Mouse (Mus musculus): ENCODE data around the gene Etv6.
"Not testable (repeated sequence)": the region's sequence is repeated elsewhere in the genome, so short reads cannot be mapped to it uniquely, and the experiment has no call there.

Etv6 gene

DNA sequence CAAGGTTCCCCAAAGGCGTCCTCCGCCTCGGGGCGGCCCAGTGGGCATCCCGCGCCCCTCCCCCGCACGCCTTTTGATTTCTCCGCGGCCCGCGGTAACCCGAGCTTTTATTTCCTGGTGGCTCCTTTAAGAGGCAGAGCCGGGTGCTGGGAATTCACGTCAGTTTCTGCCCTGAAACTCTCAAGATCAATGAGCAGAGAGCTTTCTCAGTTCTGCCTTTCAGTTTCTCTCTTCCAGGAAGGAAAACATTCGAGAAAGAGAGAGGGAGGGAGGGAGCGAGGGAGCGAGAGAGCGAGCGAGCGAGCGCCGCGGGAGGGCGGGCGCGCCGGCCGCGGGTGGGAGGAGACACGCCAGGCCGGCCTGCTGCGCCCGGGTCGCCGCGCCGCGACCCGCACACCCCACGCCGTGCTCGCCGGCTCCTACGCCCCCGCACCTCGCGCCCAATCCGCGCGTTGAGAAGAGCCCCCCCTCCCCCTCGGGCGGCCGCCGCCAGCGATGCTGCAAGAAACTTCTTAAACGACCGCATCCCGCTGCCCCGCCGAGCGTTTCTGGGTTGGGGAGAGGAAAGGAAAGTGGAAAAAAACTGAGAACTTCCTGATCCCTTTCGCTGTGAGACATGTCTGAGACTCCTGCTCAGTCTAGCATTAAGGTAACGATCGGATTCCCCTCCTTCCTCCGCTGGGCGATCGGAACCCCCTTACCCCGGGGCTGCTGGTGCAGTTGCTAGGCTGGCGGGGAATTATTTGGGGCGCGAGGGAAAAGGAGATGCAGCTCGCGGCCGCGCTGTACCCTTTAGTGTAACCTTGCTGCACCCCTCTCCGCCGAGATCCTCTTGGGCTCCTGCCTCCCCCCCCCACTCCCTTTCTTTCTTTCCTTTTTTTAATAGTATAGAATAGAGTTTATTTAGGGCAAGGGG lies at the start of gene Etv6:
Gene Etv6 (plus strand): TSS at position 211 of the 916 bp plus-strand sequence.
- DNase-seq, result peak; percentile 81

DNA sequence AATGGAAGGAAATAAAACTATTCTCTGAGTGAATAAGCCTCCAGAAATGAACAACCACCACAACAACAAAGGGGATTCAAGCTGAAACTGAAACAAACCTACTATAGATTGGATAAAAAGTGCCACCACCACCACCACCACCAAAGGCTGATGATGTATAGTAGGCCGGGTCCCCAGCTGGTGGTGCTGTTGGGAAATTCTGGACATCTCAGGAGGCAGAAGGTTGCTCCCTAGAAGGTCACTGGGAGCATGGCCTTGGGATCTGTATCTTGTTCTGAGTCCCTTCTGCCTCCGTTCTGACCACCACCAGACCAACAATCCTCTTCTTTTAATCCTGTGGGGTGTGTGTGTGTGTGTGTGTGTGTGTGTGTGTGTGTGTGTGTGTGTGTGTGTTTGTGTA lies 49.3 kb upstream of the Etv6 start:
- no peak for DNase-seq

DNA sequence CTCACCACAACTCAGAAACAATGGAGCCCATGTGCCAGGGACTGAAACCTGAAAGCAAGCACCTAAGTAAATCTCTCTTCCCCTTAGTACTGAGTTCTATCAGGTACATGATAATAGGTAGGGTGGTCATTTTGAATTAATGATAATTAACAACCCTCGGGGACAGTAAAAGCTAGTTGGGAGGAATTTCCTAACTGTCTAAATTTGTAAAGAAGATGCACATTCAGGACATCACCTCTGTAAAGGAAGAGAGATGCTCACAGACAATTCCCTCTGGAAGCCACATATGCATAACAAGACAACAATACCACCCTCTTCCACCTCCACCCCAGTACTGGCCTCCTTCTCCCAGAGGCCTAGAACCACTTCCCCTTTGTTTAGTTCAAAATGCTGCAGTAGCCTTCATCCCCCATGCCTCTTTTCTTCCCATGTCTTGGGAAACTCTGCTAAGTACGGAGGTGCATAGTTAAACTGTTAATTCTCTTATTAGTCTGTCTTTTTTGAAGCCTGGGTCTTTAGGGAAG lies 48.4 kb upstream of the Etv6 start:
- no peak for DNase-seq

DNA sequence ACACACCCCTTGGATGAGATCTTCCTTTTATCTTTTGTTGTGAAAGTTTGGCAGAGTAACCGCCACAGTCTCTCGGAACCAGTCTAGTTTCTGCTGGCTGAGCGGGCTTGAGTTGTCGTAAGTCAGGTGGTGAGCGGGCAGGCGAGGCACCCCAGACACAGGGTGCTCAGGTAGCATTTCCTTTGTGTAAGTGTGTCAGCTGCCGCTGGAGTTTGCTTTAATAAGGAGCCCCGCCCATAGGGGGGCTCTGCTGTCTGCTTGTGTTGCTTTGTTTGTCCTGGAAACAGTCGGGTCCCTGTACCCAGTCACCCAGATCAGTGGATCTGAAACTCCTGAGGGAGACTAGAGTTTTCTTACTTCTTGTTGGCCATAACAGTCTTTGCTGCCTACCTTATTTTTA lies 47.5 kb upstream of the Etv6 start:
- no peak for DNase-seq

DNA sequence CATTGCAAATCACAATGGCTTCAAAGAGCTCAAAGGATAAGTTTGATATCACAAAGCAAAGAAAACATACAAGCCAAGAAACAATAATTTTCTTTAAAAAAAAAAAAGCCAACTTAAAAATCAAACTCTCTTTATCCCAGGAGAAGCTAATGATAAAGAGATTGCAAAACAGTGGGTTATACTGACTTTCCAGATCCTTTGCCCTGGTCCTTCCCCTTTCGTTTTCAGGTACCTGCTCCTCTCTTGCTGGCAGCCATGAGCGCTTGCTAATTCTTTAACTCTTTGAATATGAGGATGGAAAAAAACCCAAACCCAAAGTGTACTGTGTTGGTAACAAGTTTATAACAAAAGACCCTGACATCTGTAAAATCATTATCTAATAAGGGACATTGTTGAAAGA lies 38.0 kb upstream of the Etv6 start:
- no peak for DNase-seq

DNA sequence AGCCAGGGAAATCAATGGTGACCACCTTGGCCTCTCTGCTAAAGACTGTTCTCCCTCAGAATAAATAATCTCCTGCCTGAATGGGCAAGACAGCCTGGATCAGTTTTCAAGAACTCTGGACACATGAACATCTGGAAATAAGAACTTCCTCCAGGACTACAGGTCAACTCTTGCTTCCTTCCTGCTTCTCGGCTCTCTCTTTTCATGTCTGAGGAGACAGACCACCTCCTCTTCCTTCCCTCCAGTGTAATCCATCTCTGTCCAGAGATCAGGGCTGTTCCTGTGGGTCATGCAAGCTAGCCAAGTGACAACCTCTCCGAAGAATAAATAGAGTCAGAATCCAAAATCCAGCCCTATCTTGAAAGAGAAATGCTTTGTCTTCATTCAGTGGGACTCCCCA lies 37.6 kb upstream of the Etv6 start:
- no peak for DNase-seq

DNA sequence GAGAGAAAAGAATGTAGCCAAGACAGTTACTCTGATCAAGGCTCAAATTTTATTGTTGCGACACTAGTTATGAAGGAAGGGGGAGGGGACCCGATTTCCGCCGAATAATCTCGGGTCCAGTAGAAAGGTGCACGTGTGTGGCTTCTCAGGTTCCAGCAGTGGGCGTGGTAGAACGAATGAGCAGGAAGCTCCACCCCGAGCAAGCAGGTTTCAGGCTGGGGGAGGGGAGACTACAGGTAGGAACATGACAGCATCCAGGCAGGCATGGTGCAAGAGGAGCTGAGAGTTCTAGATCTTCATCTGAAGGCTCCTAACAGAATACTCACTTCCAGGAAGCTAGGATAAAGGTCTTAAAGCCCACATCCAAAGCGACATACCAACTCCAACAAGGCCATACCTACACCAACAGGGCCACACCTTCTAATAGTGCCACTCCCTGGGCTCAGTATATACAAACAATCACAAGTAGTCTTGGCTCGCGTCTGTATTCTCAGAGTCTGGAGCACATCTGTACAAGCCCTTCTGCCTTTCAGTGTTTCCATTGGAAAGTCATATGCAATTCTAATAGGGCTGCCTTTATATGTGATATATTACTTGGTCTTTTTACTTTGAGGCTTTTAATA lies 20.9 kb upstream of the Etv6 start:
- DNase-seq, result not testable (repeated sequence)

DNA sequence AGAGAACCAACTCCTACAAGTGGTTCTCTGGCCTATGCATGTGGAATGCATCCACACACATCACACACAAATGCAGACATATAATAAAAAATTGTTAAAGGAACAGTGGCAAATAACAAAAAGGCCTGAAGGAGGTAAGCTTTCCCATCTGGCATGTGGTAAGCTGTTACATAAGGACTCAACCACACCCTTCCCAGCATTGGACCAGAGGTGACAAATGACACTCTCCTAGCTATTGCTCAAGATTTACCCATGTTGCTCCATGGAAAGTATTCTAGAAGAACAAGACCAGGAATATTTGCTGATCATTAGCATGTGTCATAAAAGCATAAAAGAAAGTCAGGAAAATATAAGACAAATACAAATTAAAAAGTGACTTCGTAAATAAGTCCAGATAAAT lies 16.7 kb upstream of the Etv6 start:
- DNase-seq, result no peak

DNA sequence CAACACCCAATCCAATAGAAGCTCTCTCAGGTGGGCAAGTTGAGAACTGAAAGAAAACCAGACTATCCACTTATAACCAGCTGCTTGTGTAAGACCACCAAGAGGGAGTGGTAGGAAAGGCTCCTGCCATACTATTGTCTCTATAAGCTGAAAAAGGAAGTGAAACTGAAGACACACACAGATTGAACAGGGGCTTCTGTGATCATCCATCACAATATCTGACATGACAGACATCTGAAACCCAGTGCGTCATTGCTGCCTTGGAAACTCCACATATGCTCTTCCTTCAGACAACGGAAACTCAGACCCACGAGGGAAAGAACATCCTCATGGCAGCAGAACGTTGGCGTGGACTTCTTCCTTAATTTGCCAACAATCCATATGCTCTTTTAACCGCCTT lies 14.7 kb upstream of the Etv6 start:
- no peak for DNase-seq

DNA sequence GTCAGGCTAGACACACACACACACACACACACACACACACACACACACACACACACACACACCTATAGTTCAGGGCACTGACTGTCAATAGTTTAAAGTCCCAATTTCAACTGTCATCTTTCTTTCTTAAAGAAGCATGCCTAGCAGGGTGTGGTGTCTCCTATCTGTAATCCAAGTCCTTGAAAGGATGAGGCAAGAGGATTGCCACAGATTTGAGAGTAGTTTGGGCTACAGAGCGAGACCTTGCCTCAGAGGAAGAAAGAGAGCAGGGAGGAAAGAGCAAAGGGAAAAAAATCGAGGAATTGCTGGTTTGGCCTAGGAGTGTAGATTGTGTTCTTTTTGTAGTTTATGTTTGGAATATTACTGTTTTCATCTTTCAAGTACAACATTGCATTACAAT lies 9.2 kb upstream of the Etv6 start:
- DNase-seq, result no peak

DNA sequence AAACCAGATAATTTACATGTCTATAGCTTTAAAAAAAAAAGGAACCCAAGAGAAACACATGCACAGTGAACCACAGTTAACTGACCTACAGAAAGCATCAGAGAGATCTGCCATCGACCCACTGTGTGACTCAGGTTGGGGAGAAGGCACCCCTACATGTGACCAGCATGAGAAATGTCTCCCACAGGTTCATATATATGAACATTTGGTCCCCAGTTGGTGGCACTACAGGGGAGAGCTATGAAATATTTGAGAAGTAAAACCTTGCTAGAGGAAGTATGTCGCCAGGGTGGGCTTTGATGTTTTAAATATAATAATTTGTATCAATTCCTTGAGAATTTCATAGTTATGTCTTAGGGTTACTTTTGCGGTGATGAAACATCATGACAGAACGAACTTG lies 8.5 kb upstream of the Etv6 start:
- DNase-seq, result no peak

DNA sequence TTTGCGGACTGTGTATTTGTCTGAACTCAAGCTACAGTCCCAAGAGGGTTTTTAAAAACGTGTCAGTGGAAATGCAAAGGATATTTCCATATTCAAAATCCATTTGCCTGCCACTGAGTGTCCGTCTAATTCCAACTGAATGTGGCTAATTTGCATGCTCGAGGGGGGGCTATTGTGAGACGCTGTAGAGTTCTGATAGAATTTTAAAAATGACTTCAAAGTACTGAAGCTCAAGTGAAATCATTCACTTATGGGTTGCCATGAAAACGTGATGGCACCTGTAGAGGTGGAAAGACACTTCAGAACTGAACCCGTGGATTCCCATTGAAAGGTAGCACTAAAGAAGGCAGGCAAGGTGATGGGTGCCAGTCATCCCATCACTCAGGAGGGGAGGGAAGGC lies 3.0 kb upstream of the Etv6 start:
- DNase-seq, result no peak

DNA sequence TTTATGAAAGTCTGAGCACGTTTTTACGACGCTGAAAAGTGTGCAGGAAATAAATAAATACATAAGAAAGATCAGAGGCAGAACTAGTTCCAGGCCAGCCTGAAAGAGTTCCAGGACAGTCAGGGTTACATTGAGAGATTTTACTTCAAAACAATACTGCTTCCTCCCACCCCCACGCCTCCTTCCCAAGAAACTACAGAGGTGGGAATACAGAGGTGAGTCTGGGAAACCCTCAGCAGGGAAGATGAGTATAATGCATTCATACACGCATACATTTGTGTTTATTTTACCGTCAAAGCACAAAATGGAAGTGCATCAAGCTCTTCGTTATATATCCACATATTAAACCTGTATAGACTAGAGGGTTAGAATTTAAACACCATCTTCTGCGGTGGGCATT lies 1.1 kb upstream of the Etv6 start:
- no peak for DNase-seq

DNA sequence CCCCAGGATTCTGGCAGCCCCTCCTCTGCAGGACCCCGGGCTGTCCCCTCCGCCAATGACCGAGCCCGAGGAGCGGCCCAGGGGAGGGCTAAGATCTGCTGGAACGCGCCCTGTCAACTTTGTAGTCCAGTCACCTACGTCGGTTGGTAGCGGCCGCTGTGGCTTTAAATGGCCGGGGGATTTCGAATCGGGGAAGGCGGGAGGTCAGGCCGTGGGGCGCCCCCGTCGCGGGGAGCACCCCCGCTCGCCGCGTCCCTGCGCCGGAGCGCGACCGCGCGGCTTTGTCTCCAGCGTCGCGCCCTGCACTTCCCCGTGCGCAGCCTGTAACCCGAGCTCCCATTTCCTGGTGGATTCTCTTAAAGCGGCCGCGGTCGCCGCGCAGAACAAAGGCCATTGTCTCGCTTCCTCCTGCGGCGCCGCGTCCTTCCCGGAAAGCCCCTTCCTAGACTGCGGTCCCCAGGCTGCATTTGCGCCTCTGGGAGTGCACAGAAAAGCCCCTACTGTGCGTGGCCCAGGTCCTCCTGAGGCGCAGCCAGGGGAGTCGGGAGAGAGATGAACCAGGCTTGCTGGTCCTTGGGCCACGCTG lies 503 bp upstream of the Etv6 start:
- DNase-seq, result peak; percentile 80

DNA sequence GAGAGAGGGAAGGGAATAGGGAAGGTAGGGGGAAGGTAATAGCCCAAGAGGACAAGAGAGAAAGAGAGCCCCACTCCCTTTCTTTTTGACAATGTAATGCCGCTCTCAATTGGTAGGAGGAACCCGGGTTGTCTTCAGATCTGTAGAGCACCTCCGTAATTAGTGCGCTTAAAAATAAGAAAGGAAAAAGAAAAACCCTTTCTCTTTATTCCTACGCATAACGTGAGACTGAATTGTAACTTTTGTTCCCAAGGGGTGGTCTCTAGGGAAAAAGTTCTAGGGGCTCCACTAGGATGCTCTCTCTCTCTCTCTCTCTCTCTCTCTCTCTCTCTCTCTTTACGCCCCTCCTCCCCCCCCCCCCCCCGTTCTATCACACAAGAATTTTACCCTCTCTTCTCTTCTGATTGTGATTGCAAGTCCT lies 1.0 kb downstream of the Etv6 start:
- DNase-seq, result no peak

DNA sequence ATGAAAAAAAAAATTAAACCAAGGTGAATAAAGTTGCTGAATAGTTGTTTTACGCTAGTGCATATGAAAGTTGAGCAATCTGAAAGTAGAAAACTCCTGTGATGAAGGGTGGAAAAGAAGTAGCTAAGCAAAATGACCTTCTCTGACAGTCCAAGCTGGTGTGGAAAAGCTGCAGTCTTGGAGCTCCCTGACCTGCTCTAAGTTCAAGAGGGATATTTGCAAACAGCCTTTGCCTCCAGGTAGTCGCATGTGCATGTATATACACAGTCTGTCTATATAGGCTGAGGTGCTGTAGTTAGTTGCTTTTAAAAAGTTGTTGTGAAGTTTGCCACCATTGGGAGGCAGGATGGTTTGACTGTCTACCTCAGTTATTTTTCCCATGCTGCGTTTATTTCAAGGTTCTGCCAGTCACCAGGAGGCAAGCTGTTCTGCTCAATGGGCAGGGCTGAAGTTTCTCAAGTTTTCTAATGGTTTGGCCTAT lies 1.5 kb downstream of the Etv6 start:
- no peak for DNase-seq

DNA sequence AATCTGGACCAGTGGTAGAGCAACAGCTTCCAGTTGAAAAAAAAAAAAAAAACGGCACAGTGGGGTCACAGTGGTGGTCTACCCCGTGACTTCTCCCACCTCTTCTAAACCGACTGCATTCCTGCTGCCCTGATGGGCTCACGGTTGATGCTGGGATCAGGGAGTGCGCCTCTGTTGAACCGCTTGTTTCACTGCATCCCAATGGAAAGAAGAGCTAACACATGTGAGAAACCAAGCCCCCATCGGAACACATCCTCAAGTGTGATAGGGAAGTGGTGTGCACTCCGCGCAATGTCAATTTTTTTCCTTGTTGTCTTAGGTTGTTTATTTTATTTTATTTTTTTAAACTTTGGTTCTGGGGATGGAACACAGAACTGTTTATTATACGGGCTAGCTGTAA lies 2.5 kb downstream of the Etv6 start:
- no peak for DNase-seq

DNA sequence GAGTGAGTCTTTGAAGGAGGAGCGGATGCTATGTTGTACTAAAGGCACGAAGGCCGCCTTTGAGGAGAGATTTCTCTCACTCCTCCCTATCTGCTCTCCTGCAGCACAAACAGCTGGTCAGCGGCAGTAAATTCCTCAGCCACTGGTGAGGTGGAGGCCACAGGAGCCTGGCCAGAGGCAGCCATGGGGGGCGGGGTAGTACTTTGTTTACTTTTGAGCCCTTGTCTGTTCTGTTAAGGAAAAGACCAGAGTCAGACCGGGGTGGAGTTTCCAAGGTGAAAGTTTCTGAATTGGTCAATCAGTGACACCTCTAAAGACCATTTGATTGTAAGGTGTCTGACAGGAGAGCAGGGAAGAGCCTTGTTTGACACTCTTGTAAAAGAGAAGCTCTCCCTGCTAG lies 3.4 kb downstream of the Etv6 start:
- no peak for DNase-seq

DNA sequence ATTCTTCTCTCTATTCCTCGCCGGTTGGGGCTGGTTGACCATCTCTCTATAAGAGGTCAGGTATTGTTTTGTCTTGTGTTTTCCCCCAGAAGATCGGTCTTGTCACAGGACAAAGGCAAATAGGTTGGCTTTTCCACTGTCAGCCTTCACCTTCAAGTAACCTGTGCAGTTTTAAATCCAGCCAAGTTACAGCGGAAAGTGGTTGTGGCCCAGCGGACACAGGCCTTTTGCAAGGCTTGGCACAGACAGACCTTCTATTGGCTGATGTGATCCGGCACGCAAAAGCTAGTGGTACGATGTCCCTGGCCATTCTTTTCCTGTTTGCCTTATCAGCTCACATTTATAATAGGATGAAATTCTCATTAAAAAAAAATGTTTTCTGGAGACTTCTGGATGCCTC lies 3.9 kb downstream of the Etv6 start:
- DNase-seq, result no peak

DNA sequence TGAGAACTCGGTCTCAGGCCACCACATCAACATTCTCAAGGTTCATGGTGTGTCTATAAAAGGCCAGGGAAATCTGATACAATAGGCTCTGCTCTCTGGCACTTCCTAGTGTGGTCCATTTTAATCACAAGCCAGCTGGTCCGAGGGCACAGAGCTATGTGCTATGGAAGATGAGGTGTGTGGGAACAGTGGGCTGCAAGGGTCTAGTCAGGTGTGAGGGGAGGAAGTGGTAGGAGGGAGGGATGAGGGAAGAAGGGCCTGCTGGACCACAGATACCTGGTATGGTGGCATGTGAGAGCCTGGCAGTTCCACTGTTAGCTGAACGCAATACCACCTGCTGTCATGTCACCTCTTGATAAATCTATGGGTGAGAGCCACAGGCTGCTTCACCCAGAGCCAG lies 4.8 kb downstream of the Etv6 start:
- DNase-seq, result no peak

DNA sequence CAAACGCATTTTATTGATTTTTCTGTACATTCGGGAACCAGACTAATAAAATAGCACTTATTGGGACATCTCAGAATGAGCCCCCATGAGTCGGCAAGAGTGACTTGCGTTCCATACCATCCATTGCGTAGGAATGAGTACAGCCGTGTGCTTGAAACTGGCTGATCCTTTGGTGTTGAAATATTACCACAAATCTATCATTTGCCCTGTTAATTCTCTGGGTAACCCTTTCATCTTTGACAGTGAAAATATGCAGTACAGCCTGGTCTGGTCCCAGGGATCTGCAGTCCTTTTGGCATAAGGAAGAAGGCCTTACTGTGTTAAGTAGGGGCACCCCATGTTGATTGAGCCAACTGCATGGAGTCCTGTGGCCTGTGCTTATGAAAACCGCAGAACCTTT lies 5.8 kb downstream of the Etv6 start:
- no peak for DNase-seq

DNA sequence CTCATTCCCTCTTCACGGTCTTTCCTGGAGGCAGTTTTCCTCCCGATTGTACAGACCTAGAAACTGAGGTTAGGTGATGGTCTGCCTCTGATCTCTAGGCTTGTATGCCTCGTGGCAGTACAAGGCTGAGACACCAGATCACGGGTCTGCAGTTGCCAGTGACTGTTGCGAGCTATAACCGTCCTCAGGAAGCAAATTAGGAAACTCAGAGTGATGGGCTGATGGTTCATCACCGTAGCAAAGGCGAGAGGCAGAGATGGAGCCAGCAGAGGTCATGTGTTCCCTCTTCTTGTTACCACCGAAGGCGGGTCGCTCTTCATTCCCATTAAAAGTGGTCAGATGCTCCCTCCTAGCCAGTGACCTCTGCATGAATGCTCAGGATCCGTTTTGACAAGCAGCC lies 6.4 kb downstream of the Etv6 start:
- DNase-seq, result no peak

DNA sequence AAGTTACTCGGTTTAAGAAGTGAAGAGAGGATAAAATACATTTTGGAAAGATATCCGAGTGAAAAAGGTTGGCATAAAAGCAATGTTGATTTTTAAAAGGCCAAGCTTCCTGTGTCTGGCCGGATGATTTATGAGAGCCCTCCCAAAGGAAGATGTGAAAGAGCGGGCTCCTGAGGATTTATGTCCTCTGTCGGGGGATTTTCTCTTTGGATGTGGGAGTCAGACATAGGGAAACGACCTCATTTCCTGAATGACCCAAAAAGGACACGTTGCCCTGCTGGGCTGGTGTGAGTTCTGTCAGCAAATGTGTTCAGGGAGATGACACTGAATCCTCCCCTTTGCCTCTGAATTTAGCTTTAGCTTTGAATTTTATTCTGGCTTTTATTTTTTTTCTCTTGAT lies 8.0 kb downstream of the Etv6 start:
- no peak for DNase-seq
